Mouse (Mus musculus) left cerebral cortex, postnatal 10 days (tissue): Measurements from ENCODE around the gene Gm17087. TPM values are rescaled to one million over a fixed set of nuclear protein-coding genes. Genes with fewer than 3 reads are reported as not detected.

Experiments
- DNase-seq, 2 experiments: peaks; one replicate each; pipeline ENCODE4 v3.0.0; 2021 to 2022; ENCODE audit warnings: low spot score in 2 of 2, mixed read lengths in 1 of 2; ENCODE audit errors: extremely low spot score in 1 of 2
- intact Hi-C: fragments of 180-260 bp; cut with DNase I; formaldehyde crosslinking; loops from one replicate; pipeline ENCODE4 v1.15.1; 2025
- total RNA-seq, 2 experiments: library from RNA; stranded (reverse); gene quantifications; 2 replicates each; pipeline ENCODE4 v1.2.3; 2021

The Gm17087 gene
- not detected for total RNA-seq

DNA sequence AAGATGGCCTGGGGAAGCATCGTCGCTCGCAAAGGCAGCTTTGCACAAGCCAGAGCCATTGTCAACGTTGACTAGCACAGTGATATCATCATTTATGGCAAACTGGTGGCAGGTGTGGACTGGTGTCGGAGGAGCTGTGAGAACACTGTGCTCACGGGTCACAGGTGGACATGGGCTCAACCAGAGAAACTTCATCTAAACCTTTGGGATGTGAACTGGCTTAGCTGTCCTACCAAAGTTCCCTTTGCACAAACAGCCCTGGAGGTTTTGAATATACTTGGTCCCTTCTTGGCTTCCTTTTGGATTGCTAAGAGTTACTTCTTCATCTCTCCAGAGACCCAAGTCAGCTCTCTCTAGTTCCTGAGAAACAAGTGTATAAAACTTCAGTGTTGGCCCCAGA is at the start of gene Gm17087:
Gm17087 (minus strand) TSS at position 101 of the 400 bp plus-strand sequence.
- intact Hi-C loops: no loop called here
- DNase-seq: no peak

DNA sequence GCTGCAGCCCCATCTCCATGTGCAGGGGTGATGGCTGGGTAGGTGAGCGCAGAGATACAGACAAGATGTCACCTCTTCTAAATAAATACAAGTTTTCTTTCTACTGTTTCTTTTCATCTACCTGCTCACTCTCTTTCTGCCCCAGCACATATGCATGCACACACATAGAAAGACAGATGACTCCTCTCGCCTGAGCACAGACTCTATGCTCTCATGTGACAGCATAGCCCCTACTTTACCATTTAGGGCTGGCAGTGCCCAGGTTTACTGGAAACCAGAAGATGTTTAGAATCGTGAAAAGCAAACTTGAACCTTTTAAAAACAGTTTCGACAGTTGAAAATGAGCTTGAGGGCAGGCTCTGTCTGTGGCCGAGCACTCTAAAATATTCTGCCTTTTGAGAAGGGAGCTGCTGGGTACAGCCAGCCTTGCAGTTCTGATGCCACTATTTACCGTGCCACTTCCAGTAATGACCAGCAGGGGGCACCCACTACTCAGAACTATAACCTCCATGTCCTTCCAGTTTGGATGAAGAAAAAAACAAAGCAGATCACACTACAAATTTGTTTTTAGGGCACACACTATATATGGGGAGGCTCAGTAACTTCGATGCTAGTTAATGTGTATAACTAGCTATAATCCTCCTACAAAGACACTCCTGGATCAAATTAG is 47.3 kb upstream of the Gm17087 start:
- peak; percentile 71 to 87 for DNase-seq
- intact Hi-C loops: loop anchor here (5.0 kb wide), 2 partner anchors 193 to 318 kb away; no protein-coding TSS in a partner anchor

DNA sequence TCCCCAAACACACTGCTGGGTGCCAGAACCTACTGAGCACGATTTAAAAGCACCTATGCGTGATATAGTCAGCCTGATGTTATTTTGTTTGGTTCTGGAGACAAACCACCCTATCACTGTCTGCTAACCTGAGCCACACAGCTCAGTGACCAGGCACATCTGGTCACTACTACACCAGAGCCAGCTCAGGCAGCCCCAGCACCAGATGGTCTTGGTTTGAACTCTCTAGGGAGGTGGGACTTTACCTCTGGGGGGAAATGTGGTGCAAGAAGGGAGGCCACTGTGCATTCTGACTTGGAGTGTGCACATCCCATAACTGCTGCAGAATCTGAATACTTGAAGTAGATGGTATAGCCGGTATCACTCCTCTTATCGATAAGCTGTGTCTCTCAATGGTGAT is 45.2 kb upstream of the Gm17087 start:
- intact Hi-C loops: loop anchor here (5.0 kb wide), 2 partner anchors 195 to 320 kb away; no protein-coding TSS in a partner anchor
- no peak for DNase-seq

DNA sequence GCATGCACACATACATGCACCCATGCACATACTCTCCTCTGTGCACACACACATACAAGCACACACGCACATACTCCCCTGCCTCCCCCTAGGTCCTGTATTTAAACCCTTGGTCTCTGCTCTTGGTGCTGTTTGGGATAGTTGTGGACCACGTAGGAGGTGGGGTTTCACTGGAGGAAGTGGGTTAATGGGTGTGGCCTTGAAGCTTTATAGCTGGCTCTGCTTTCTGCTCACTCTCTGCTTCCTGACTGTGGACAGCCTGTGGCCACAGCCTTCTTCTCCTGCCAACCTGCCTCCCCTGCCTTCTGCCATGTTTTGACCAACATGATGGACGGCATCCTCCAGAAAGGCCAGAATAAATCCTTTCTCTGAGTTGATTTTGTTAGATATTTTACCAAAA is 39.9 kb upstream of the Gm17087 start:
- intact Hi-C loops: no loop called here
- peak in 1 of 2 experiments; percentile 9 for DNase-seq

DNA sequence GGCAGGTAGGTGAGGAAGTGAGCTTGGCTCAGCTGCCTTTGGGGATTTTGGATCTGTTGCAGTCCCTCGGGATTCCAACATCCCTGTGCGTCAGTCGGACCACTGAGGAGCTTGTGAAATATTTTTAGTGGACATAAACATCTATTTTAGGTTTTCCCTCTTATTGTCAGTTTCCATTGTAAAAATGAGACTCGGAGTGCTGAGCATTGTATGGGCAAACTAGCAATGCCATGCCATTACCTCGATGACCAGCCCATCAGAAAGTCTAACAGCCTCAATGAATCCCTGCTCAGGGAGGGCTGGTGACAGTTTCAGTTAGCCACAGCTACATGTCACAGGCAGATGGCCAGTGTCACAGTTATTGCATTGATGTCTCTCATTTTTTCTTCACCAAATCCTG is 39.2 kb upstream of the Gm17087 start:
- intact Hi-C loops: no loop called here
- DNase-seq: peak in 1 of 2 experiments; percentile 8

DNA sequence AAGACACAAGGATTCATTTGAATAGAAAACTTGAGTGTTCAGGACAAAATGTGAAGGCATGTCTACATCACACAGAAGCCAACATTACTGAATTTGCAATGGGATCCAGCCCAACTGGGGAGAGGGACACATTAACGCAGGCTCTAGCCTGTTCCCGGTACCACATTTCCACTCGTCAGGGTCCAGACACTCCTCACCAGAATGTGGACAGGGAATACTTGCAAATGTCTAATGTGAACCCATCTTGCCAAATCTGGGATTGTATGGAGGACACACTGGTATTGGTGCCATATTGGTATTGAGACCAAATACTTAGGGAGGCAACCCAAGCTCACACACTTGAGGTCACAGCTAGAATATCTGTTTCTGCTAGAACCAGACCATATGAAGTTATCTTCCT is 36.2 kb upstream of the Gm17087 start:
- DNase-seq: peak in 1 of 2 experiments; percentile 6
- intact Hi-C loops: no loop called here

DNA sequence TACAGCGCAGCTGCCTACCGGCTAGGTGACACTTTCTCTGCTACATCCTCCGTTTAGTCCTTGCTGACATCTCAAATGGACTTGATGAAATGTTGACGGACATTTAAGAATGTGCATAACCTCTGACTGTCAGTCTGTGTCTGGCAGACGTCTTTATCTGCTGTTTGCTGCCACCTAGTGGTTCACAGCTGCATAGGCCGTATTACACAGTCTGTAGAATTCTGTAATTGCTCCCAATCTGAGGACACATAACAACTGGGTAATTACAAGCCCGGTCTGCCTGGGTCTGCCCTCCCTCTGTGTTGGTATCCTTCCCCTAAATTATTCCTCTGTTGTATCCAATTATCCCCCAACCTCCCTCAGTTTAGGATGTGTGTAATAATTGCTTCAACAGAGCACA is 31.0 kb upstream of the Gm17087 start:
- peak; percentile 48 to 64 for DNase-seq
- intact Hi-C loops: loop anchor here (10.0 kb wide), 1 partner anchor 203 kb away; no protein-coding TSS in a partner anchor

DNA sequence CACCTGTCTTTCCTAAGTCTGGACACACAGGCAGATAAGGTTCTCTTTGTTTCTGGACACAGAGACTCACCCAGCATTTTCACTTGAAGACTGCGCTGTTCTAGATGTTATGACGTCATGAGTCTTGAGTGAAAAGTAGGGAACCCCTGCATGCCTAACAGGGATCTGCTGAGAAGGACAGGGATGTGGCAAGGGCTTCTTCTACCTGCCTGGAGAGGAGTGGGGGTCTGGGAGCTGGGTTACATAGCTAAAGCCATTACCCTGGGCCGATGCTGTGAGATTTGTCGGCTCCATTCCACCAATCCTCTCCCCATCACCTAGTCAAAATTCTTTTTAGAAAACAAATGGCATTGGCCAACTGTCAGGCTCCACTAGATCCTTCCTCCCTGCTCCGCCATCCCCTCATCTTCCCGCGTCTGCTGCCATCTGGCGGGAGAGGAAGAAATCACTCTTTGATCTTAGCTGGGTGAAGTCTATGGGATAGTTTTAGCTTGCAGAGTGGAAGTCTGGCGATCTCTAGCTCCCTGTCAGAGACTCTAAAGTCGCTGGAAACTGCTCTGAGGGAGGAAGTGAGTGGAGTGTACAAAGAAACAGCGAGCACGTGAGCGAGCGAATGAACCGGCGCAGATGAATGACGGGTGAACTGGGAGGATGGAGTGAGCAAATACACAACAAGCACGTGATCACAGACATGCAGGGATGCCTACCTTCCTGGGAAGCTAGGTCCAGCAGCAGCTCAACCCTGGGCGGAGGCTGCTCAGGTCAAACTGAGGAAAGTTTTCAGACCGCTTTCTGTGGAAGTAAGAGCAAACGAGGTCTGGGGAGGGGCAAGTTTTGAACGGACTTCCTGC is 25.9 kb upstream of the Gm17087 start:
- intact Hi-C loops: loop anchor here (2.0 to 10.0 kb wide), 3 partner anchors 65 to 198 kb away; partner anchors contain the start of gene Pde10a

DNA sequence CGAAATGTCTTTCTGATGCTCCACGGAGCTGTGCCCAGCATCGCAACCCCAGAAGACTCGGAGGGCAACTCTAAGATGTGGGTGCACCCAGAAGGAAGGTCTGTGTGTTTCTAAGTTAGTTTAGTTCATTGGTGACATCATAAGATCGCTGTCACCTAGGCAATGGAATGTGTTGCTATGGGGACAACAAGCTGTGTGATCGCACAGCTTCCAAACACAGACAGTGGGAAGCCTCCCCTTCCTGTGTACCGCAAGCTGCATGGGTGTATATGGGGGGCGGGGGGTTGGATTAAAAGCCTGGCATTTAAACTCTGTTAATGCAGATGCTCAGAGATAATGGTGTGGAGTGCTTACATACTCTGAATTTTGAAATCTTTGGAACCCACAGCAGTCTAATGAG is 14.8 kb upstream of the Gm17087 start:
- intact Hi-C loops: no loop called here
- DNase-seq: no peak

More for the DNA sequence above, 25.9 kb upstream of the Gm17087 start:
- peak; percentile 74 to 75 for DNase-seq

DNA sequence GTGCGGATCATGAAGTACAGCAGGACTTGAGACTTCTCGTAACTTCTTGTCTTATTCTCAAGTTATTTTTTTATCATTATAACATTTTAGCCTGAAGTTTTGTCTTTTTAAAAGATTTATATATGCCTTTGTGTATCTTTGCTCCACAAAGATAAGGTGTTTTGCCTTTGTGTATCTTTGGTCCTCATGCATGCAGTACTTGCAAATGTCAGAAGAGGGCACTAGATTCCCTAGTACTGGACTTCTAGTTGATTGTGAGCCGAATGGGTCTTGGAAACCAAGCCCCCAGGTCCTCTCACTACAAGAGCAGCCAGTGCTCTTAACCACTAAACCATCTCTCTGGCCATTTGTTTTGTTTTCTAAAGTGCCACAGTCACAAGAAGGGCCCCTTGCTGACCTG is 13.6 kb upstream of the Gm17087 start:
- DNase-seq: no peak
- intact Hi-C loops: no loop called here

DNA sequence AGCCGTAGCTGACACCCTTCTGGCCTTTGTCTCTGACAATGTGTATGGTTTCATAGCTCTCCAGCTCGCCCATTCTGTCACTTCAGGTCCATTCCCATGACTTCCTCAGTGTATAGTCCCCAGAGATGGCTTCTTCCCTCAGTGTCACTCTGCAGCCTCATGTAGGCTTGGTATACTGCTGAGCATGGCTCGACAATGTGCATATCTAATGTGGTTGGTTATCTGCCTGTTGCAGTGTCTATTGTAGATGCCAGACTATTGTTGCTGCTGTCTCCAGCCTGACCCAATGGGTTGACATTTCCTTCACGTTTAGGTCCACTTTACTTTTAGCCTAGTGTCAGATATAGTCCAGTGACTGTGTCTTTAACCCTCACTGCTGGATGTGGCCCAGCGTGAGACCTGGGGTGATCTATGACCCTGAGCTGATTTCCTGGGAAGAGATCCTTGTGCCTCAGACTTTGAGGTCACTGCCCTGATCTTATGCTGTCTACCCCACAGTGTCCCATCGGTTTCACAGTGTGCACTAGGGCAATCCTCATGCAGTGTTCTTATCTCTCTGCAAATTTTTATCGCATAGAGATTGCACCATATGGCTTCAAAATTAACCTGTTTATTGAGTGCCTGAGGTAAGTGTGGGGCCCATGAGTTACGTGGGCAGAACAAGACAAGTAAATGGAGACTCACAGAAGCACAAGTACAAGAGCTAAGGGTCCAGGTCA is 7.0 kb upstream of the Gm17087 start:
- intact Hi-C loops: no loop called here
- no peak for DNase-seq

DNA sequence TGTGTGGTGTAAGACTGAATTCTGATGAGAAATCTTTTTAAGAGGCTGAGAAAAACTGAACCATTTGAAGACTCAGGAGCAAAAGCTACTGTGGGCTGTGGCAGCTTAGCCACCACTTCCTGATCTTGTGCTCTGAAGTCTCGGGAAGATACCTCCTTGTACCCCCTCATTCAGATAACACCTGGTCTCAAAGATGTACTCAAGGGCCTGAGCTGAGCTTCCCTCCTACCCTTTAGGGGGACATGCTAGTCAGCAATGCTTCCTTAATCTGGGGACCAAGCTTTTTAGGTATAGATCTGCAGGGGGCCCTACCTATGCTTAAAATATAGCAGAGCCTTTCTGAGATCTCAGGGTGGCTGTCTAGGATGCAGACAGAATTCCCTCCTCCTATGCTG is 3.9 kb downstream of the Gm17087 start:
- no peak for DNase-seq
- intact Hi-C loops: no loop called here

DNA sequence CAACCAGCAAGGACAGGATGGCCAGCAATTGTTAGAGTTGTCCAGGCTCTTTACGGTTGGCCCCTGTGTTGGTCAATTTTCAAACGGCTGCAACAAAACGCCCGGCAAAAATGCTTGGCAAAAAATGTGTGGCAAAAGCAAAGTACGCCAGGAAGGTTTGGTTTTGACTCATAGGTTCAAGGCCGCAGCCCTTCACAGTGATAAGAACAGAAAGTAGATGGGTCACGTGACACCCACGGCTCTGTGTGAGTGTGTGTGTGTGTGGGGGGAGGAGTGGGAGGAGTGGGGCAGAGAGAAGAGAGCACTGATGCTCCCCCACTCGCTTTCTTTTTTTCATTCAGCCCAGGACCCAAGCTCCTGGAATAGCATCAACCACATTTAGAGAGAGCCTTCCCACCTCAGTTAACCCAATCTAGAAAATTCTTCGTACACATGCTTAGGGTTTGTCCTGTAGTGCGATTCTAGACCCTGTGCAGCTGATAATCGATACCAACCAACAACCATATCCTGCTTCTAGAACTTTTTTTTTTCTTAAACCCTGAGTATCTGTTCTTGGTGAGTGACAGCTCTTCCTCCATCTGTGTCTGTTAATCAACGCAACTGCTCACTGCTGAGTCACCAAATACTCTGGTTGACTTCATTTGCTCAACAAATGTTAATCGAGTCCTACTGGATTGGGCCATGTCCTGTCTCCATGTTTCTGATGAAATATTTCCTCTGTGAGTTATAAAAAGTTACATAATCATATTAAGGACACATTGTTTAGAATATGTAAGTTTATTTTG is 4.5 kb downstream of the Gm17087 start:
- no peak for DNase-seq
- intact Hi-C loops: no loop called here

DNA sequence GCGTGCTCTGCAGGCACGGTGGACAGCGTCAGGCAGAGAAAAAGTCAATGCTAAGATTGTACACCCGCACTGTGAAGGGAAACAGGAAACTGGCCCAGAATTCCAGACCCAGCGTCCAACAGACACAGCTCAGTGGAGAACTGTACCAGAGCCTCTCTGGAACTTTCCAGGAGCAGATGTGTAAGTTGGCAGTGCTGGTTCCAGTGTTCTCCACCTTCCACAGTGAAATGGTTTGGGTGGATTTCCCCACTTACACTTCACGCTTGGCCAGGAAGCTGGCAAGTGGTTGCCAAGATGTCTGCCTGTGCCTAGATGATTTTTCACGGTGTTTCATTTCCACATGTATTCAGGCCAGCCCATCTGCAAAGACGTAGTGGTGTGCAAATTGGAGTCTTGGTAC is 8.8 kb downstream of the Gm17087 start:
- intact Hi-C loops: no loop called here
- no peak for DNase-seq

DNA sequence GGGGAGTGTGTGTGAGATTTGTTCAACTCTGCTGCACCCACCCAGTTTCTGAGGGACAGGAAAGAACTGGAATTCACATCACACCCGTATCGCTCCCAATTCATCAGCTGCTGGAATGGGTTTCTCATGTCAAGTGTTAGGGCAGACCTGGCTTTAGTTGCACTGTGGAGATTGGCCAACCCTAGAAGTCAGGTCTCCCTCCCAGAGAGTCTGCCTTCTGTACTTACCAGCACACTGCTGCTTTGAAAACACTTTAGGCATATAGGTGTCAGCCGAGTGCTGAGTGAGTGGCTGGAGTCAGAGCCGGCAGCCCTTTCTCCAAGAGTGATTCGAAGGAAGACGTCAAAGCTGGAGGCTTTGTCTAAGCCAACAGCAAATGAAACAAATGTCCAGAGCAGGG is 10.5 kb downstream of the Gm17087 start:
- intact Hi-C loops: no loop called here
- DNase-seq: no peak

DNA sequence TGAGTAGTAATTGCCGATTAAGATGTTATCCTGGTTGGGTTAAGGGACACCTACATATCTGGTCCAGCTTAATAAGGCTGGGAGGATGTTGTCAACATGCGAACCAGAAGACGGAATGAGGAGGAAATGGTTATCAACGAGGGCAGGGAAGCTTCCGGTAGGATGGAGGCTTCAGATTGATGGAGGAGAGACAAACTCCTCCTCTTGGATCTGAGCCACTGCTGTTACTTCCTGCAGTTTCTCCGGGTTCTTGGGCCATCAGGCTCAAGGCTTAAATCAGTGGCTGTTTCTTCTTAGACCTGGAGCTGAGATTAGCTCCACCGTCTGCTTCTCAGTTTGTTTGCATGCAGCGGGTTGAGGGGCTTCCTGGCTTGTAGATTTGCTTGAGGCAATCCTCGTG is 11.0 kb downstream of the Gm17087 start:
- DNase-seq: no peak
- intact Hi-C loops: no loop called here

DNA sequence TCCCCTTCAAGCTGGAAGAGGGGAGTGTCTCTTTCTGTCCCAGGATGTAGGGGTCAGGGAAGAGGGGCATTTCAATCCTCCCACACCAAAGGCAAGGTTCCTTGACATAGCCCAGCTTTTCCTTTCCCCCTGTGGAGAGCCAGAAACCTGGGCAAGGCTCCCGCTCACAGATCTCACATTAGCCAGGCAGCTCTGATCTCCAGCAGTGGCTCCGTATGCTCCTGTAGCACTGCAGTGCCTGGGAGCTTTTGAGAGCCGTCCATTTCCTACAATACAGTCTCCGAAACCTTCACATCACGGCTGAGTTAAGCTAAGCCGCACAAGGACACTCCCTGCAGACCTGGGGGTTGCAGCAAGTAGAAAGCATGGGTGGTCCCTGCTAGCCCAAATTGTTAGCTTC is 12.5 kb downstream of the Gm17087 start:
- intact Hi-C loops: no loop called here
- DNase-seq: no peak

DNA sequence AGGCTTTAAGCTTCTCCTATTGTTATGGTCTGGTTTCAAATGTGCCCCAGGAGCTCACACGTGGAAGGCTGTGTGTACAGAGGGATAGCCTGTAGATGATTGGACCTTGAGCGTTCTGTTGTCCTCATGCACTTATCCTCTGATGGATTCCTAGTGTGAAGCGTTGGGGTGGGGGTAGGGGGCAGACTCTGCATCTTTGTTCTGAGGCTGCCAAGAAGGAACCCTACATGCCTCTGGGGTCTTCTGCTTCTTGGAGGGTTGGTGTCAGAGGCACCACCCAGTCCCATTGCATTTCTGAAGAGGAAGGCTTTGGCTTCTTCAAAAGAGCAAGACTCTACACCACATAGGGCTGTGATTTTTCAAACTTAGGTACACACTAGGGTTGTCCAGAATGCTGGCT is 13.1 kb downstream of the Gm17087 start:
- no peak for DNase-seq
- intact Hi-C loops: no loop called here
